Comparison of ENCODE assay signal across 9 mouse cellular contexts in genomic region chr11:88488941-88489724, GRCm38 (mm10).
DNase-seq lines count a peak whose midpoint lies in the region; ATAC-seq and TF ChIP-seq lines count a peak whose summit lies in the region.
"Had no signal": no experiment of that assay in that cellular context is flagged by ENCODE, and none has a peak within 500 bp of the region (broad histone marks: within the 10 kb centered on the region; RNA-seq: fewer than 3 reads in every experiment).

No protein-coding gene starts in this region.

- no peak for TF ChIP-seq CTCF in kidney, adult 2 months (conservative IDR thresholded peaks at IDR 0.05; ENCODE audit: insufficient read depth, insufficient read length, low read depth, low read length)

- no peak overlapping the region for H3K27ac ChIP-seq in kidney, adult 2 months (ENCODE audit: insufficient read depth, low read depth, low read length)
- H3K27ac ChIP-seq in kidney, embryonic 16.5 days (ENCODE audit: low read length), result no peak overlapping the region; the same call in 1 of the 2 replicates
- peak overlapping the region; percentile 57 to 76 for H3K27ac ChIP-seq in heart, embryonic 14.5 days (replicated peaks in 1 of 2; ENCODE audit: control insufficient read depth in 1 of 2, insufficient read depth in 1 of 2, low read depth in 2 of 2, low read length in 2 of 2)
- no peak overlapping the region for H3K27ac ChIP-seq in liver, embryonic 12.5 days

- H3K4me2 ChIP-seq in kidney, embryonic 16.5 days (replicated peaks; ENCODE audit: low read depth, low read length), result no peak overlapping the region
- no peak overlapping the region for H3K4me2 ChIP-seq in heart, embryonic 14.5 days (ENCODE audit: low read length)
- H3K4me2 ChIP-seq in liver, embryonic 12.5 days, result no peak overlapping the region

- H3K4me3 ChIP-seq in kidney, adult 2 months (ENCODE audit: insufficient read depth, low read depth, low read length), result no peak overlapping the region
- no peak overlapping the region for H3K4me3 ChIP-seq in kidney, embryonic 16.5 days (ENCODE audit: low read length)
- H3K4me3 ChIP-seq in heart, embryonic 14.5 days (ENCODE audit: control insufficient read depth in 1 of 2, insufficient read depth in 1 of 2, low read depth in 1 of 2, low read length in 2 of 2), result no peak overlapping the region
- H3K4me3 ChIP-seq in liver, embryonic 12.5 days, result no peak overlapping the region

- H3K27me3 ChIP-seq in kidney, adult 2 months (replicated peaks; ENCODE audit: control insufficient read depth, insufficient read depth, low read length), result no peaks in the 10 kb centered on the region
- no peaks in the 10 kb centered on the region for H3K27me3 ChIP-seq in kidney, embryonic 16.5 days (ENCODE audit: insufficient read depth, low read length)
- H3K27me3 ChIP-seq in heart, embryonic 14.5 days (ENCODE audit: control insufficient read depth, insufficient read depth, low read length), result no peaks in the 10 kb centered on the region
- H3K27me3 ChIP-seq in liver, embryonic 12.5 days (replicated peaks), result no peaks in the 10 kb centered on the region

- TF ChIP-seq POLR2A in kidney, adult 2 months (IDR thresholded peaks at IDR 0.05; ENCODE audit: low read depth, low read length), result no peak

- no peak overlapping the region for H3K9ac ChIP-seq in kidney, embryonic 16.5 days (replicated peaks; ENCODE audit: low read length)
- H3K9ac ChIP-seq in heart, embryonic 14.5 days (ENCODE audit: low read length), result peak overlapping the region; percentile 35
- H3K9ac ChIP-seq in liver, embryonic 12.5 days, result no peak overlapping the region

- peak; percentile 67 for DNase-seq in kidney, adult 2 months
- peak; percentile 79 to 87 for DNase-seq in cerebellum, postnatal 10 days
- DNase-seq in kidney, postnatal 4 days, result peak; percentile 42 to 53
- DNase-seq in adrenal gland, adult 2 months, result no peak
- DNase-seq in thymus, postnatal 10 days (ENCODE audit: low spot score in 2 of 2), result no peak
- DNase-seq: thymus, postnatal 14 days had no signal

- H3K9me3 ChIP-seq in kidney, embryonic 16.5 days (ENCODE audit: low read length), result no peaks in the 10 kb centered on the region
- H3K9me3 ChIP-seq in heart, embryonic 14.5 days (ENCODE audit: control insufficient read depth, low read length), result no peaks in the 10 kb centered on the region
- no peaks in the 10 kb centered on the region for H3K9me3 ChIP-seq in liver, embryonic 12.5 days (replicated peaks)

- H3K36me3 ChIP-seq in kidney, adult 2 months (ENCODE audit: control insufficient read depth, insufficient read depth, low read length), result no peaks in the 10 kb centered on the region
- H3K36me3 ChIP-seq in kidney, embryonic 16.5 days (ENCODE audit: insufficient read depth, low read length), result no peaks in the 10 kb centered on the region
- no peaks in the 10 kb centered on the region for H3K36me3 ChIP-seq in heart, embryonic 14.5 days (ENCODE audit: control insufficient read depth, insufficient read depth, low read length)
- H3K36me3 ChIP-seq in liver, embryonic 12.5 days, result peaks cover 5% of the 10 kb centered on the region; the same call in 1 of the 2 replicates

- ATAC-seq in kidney, embryonic 16.5 days (ENCODE audit: low FRiP score, low TSS enrichment), result no peak
- ATAC-seq in heart, embryonic 14.5 days (ENCODE audit: insufficient number of reproducible peaks, insufficient read depth, low FRiP score, low read depth), result no peak
- ATAC-seq in liver, embryonic 12.5 days, result no peak

- 60% methylated on average over 17 of the region's 17 CpGs for WGBS in kidney, adult 2 months
- WGBS in kidney, embryonic 16.5 days, result 66% methylated on average over 17 of the region's 17 CpGs
- 70% methylated on average over 17 of the region's 17 CpGs for WGBS in heart, embryonic 14.5 days
- WGBS in liver, embryonic 12.5 days (ENCODE audit: insufficient replicate concordance), result 81% methylated on average over 17 of the region's 17 CpGs

- peaks cover 11% of the 10 kb centered on the region for H3K4me1 ChIP-seq in kidney, adult 2 months (ENCODE audit: control insufficient read depth, insufficient read depth, low read length)
- H3K4me1 ChIP-seq in kidney, embryonic 16.5 days (ENCODE audit: insufficient read depth, low read length), result peaks cover 26% of the 10 kb centered on the region
- H3K4me1 ChIP-seq in heart, embryonic 14.5 days (ENCODE audit: control insufficient read depth in 2 of 2, insufficient read depth in 2 of 2, low read length in 2 of 2), result peaks cover 35 to 54% of the 10 kb centered on the region in 2 experiments
- 0 out of 2 replicates have a peak, but pooled peaks cover 2% of the 10 kb centered on the region for H3K4me1 ChIP-seq in liver, embryonic 12.5 days

Comparison
In these comparisons a context has a peak if more than half of its experiments do, and no peak if none do; other contexts are left out.
1. DNase-seq: peak in kidney, adult 2 months (single experiment), cerebellum, postnatal 10 days (2 of 2) and kidney, postnatal 4 days (2 of 2); none in adrenal gland, adult 2 months (single experiment) and thymus, postnatal 10 days (0 of 2).
2. H3K27ac ChIP-seq: peak in heart, embryonic 14.5 days (2 of 2); none in kidney, adult 2 months (single experiment), kidney, embryonic 16.5 days (single experiment) and liver, embryonic 12.5 days (single experiment).